Mouse (Mus musculus): ENCODE data around the gene Rpl14. TPM values are rescaled to one million over a fixed set of nuclear protein-coding genes. Genes with fewer than 3 reads are reported as not detected.
A peak's percentile ranks its signal among the peaks of the same experiment; 100 is the strongest.

The Rpl14 gene
- total RNA-seq, 2 experiments from 2014 or later, result 219 to 256 TPM

DNA sequence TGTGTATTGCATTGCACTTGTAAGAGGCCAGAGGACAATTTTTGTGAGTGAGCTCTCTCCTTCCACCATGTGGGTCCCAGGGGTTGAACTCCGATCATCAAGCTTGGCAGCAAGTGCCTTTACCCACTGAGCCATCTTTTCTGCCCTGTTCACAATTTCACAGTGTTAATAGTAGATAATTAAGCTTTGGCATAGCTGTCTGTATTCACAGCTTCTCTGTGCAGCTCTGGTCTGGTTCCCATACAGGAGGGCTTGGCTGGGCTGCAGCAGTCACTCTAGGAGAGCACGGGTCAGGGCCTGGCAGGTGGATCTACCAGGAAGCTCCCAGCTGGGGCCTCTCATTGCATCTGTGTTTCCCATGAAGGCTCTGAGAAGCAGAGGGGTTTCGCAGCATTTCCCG lies 24.1 kb downstream of the Rpl14 start:
- intact Hi-C loops (cut with DNase I), result no loop called here
- no peak for DNase-seq (ENCODE audit: low spot score in 2 of 2)

- intact Hi-C loops (cut with DNase I), result loop anchor here (1.0 to 10.0 kb wide), 5 partner anchors 53 to 641 kb away; no protein-coding TSS in a partner anchor
- peak; percentile 65 to 85 for DNase-seq (ENCODE audit: low spot score in 2 of 2)
These were observed 30.4 kb downstream of the Rpl14 start for GRCm38 (mm10) chr9:120601488-120602171.

GRCm38 (mm10) chr9:120602172-120602838 lies 31.1 kb downstream of the Rpl14 start:
- intact Hi-C loops (cut with DNase I), result loop anchor here (1.0 to 10.0 kb wide), 5 partner anchors 52 to 640 kb away; no protein-coding TSS in a partner anchor
- DNase-seq (ENCODE audit: low spot score in 2 of 2), result peak; percentile 31 to 39

GRCm38 (mm10) chr9:120602839-120603511 lies 31.7 kb downstream of the Rpl14 start:
- intact Hi-C loops (cut with DNase I), result loop anchor here (1.0 to 10.0 kb wide), 5 partner anchors 52 to 639 kb away; no protein-coding TSS in a partner anchor
- DNase-seq (ENCODE audit: low spot score in 2 of 2), result peak; percentile 90 to 91

DNA sequence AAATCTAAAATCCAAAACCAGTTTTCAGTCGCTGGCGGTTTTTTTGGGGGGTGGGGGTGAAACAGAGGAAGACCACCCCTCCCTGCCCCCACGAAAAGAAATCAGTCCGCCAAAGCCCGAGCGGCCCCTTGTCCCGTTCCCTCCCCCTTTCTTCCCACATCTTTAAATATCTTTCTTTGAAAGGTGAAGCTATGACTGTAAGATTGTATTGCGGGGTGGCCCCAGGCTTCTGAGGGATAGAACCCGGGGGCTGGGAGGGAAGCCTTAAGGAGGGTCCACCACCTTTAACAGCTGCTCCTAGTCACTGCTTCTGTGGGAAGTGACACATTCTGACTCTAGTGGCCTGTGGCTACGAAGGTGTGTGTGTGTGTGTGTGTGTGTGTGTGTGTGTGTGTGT lies 32.3 kb downstream of the Rpl14 start:
- intact Hi-C loops (cut with DNase I), result loop anchor here (5.0 to 10.0 kb wide), 4 partner anchors 51 to 639 kb away; no protein-coding TSS in a partner anchor
- DNase-seq (ENCODE audit: low spot score in 2 of 2), result no peak

DNA sequence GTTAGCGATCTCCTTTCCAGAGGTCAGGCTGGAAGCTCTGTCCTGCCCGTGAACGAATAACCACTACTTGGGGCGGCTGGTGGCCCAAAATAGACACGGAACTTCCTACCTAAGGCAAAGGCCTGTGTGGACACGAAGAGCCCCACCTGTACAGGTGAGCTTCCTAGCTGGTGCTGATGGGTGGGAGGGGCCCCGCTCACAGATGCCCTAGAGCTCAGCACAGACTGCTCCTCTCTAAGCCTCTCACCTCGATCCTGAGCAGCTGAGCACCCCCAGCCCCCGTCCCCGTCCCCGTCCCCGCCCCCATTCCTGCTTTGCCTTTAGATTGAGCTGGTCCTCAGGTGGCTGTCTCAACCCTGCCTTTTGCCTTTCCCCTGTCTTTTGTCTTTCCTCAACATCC lies 32.7 kb downstream of the Rpl14 start:
- DNase-seq (ENCODE audit: low spot score in 2 of 2), result no peak
- intact Hi-C loops (cut with DNase I), result loop anchor here (5.0 to 10.0 kb wide), 4 partner anchors 51 to 638 kb away; no protein-coding TSS in a partner anchor

GRCm38 (mm10) chr9:120611055-120611454 lies 39.8 kb downstream of the Rpl14 start:
- intact Hi-C loops (cut with DNase I), result no loop called here
- DNase-seq (ENCODE audit: low spot score in 2 of 2), result no peak

- intact Hi-C loops (cut with DNase I), result no loop called here
- DNase-seq (ENCODE audit: low spot score in 2 of 2), result no peak
These were observed 42.8 kb downstream of the Rpl14 start for GRCm38 (mm10) chr9:120614059-120614458.

GRCm38 (mm10) chr9:120618101-120618500 lies 46.9 kb downstream of the Rpl14 start:
- DNase-seq (ENCODE audit: low spot score in 2 of 2), result no peak
- intact Hi-C loops (cut with DNase I), result no loop called here

DNA sequence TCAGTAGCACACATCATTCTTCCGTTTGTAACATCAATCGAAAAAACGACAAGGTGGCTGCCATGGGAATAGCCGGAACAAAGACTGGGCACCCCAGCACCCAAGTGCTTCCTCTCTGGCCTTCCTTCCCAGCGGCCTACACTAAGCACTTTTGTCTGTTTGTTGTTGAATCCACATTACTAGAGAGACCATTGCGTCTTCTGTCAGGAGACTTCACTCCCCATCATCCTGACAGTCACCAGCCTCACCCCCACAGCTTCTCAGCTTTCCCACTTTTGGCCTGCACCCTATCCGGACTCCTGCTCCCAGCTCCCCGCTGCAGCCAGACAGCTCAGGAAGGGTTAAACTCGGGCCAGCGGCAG lies 48.1 kb downstream of the Rpl14 start:
- intact Hi-C loops (cut with DNase I), result no loop called here
- DNase-seq (ENCODE audit: low spot score in 2 of 2), result no peak

DNA sequence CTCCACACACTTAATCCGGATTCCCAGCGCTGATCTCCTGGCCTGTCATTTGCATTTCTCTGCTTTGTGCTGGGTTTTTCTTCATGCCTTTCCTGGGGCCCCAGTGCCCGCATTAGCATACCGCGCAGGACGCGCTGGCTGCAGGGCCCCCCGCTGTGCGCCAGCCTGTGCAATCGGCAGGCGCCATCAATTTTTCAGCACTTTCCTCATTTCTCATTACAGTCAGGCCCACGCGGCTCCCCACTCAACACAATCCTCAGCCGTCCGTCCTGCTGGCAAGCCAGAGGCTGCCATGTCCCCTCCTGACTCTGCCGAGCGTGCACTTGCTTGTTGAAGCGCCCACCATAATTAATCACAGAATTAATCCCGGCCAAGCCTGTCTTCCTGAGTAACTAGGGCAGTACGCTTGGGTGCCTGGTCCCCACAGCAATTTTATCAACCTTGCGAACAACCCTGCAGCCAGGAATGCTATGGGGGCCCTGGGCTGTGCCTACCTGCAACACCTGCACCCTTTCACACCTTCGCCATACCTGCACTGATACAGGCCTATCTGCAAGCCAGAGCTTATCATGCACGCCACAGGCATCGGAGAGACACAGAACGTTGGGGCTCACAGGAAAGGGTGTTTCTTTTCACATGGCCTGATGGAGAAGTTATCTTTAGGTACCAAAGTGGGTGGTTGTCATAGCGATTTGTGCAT lies 48.6 kb downstream of the Rpl14 start:
- peak in 1 of 2 experiments; percentile 52 for DNase-seq (ENCODE audit: low spot score in 2 of 2)
- intact Hi-C loops (cut with DNase I), result no loop called here

DNA sequence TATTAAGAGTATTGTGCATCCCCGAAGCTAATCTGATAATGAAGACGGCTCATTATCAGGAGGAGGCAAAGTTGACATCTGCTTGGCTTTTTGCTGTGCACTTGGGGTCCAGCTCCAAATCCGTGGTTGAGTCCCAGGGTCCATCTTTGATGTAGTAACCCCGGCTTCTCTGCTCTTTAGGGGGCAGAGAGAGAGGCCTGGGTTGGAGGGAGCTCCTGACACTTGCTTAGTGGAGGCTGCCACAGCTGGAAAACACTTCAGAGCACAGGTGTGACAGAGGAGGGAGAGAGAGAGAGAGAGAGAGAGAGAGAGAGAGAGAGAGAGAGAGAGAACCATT lies 49.1 kb downstream of the Rpl14 start:
- intact Hi-C loops (cut with DNase I), result no loop called here
- DNase-seq (ENCODE audit: low spot score in 2 of 2), result no peak

Other genes starting within 250 kb of the Rpl14 start
- gene Eif1b, start 79.2 kb upstream of the Rpl14 start, total RNA-seq (2021), result 100 to 1,000 TPM; 173 to 174 TPM
- 1 to 10 TPM; 3.1 to 4.7 TPM for gene Entpd3, start 31.6 kb upstream of the Rpl14 start, total RNA-seq (2021)

Data from left cerebral cortex, postnatal 14 days (tissue).